Mouse (Mus musculus): ENCODE results near the gene Pdcd7.
A peak's percentile ranks its signal among the peaks of the same experiment; 100 is the strongest.
"Not testable (repeated sequence)": the region's sequence is repeated elsewhere in the genome, so short reads cannot be mapped to it uniquely, and the experiment has no call there.

The Pdcd7 gene

GRCm38 (mm10) chr9:65345854-65346475, at the start of gene Pdcd7:
Pdcd7 (plus strand) TSS chr9:65346104.
- DNase-seq (ENCODE audit: low spot score): peak; percentile 96

- no peak for DNase-seq (ENCODE audit: low spot score)
Measured at GRCm38 (mm10) chr9:65297056-65297455, 48.8 kb upstream of the Pdcd7 start.

GRCm38 (mm10) chr9:65298761-65299160, 47.1 kb upstream of the Pdcd7 start:
- DNase-seq (ENCODE audit: low spot score): no peak

- DNase-seq (ENCODE audit: low spot score): no peak
Measured at GRCm38 (mm10) chr9:65299650-65300049, 46.3 kb upstream of the Pdcd7 start.

- DNase-seq (ENCODE audit: low spot score): no peak
Measured at GRCm38 (mm10) chr9:65302327-65302983, 43.4 kb upstream of the Pdcd7 start.

GRCm38 (mm10) chr9:65303586-65303985, 42.3 kb upstream of the Pdcd7 start:
- DNase-seq (ENCODE audit: low spot score): no peak

- no peak for DNase-seq (ENCODE audit: low spot score)
Measured at GRCm38 (mm10) chr9:65304300-65304699, 41.6 kb upstream of the Pdcd7 start.

- no peak for DNase-seq (ENCODE audit: low spot score)
Measured at GRCm38 (mm10) chr9:65306672-65307071, 39.2 kb upstream of the Pdcd7 start.

- no peak for DNase-seq (ENCODE audit: low spot score)
Measured at GRCm38 (mm10) chr9:65308011-65308410, 37.9 kb upstream of the Pdcd7 start.

GRCm38 (mm10) chr9:65312669-65313357, 33.1 kb upstream of the Pdcd7 start:
- DNase-seq (ENCODE audit: low spot score): no peak

GRCm38 (mm10) chr9:65313846-65314245, 32.1 kb upstream of the Pdcd7 start:
- DNase-seq (ENCODE audit: low spot score): no peak

GRCm38 (mm10) chr9:65322255-65322900, 23.5 kb upstream of the Pdcd7 start:
- DNase-seq (ENCODE audit: low spot score): no peak

- no peak for DNase-seq (ENCODE audit: low spot score)
Measured at GRCm38 (mm10) chr9:65325971-65326370, 19.9 kb upstream of the Pdcd7 start.

- DNase-seq (ENCODE audit: low spot score): no peak
Measured at GRCm38 (mm10) chr9:65327371-65327770, 18.5 kb upstream of the Pdcd7 start.

GRCm38 (mm10) chr9:65333958-65334357, 11.9 kb upstream of the Pdcd7 start:
- no peak for DNase-seq (ENCODE audit: low spot score)

GRCm38 (mm10) chr9:65339146-65339545, 6.8 kb upstream of the Pdcd7 start:
- no peak for DNase-seq (ENCODE audit: low spot score)

- DNase-seq (ENCODE audit: low spot score): no peak
Measured at GRCm38 (mm10) chr9:65340414-65340813, 5.5 kb upstream of the Pdcd7 start.

- DNase-seq (ENCODE audit: low spot score): not testable (repeated sequence)
Measured at GRCm38 (mm10) chr9:65345439-65345838, 465 bp upstream of the Pdcd7 start.

GRCm38 (mm10) chr9:65346476-65347111, 690 bp downstream of the Pdcd7 start:
- peak; percentile 33 for DNase-seq (ENCODE audit: low spot score)

- no peak for DNase-seq (ENCODE audit: low spot score)
Measured at GRCm38 (mm10) chr9:65347112-65347850, 1.4 kb downstream of the Pdcd7 start.

GRCm38 (mm10) chr9:65353251-65353650, 7.3 kb downstream of the Pdcd7 start:
- no peak for DNase-seq (ENCODE audit: low spot score)

- no peak for DNase-seq (ENCODE audit: low spot score)
Measured at GRCm38 (mm10) chr9:65356561-65356960, 10.7 kb downstream of the Pdcd7 start.
